Mouse (Mus musculus): ENCODE measurements around the gene Lrrc34.

GRCm38 (mm10) chr3:30601175-30601574 is 46.5 kb downstream of the Lrrc34 start:
- no peak for TF ChIP-seq POLR2A (IDR thresholded peaks at IDR 0.05; ENCODE audit: low read depth, low read length)
- TF ChIP-seq CTCF (IDR thresholded peaks at IDR 0.05; ENCODE audit: extremely low read depth, insufficient read depth, insufficient read length, insufficient replicate concordance), result no peak

All from spleen, adult 2 months (tissue).